Mouse (Mus musculus): ENCODE measurements around the gene Tdrkh.

The Tdrkh gene

GRCm38 (mm10) chr3:94389420-94389819, 23.7 kb upstream of the Tdrkh start:
- DNase-seq (ENCODE audit: low spot score): no peak

- DNase-seq (ENCODE audit: low spot score): no peak
Observed at GRCm38 (mm10) chr3:94391001-94391400, 22.1 kb upstream of the Tdrkh start.

GRCm38 (mm10) chr3:94392128-94392527, 20.9 kb upstream of the Tdrkh start:
- DNase-seq (ENCODE audit: low spot score): no peak

- no peak for DNase-seq (ENCODE audit: low spot score)
Observed at GRCm38 (mm10) chr3:94393049-94393448, 20.0 kb upstream of the Tdrkh start.

GRCm38 (mm10) chr3:94396336-94396735, 16.7 kb upstream of the Tdrkh start:
- DNase-seq (ENCODE audit: low spot score): no peak

GRCm38 (mm10) chr3:94396851-94397250, 16.2 kb upstream of the Tdrkh start:
- DNase-seq (ENCODE audit: low spot score): no peak

GRCm38 (mm10) chr3:94398217-94398616, 14.9 kb upstream of the Tdrkh start, which contains the start of gene Lingo4:
Lingo4 (plus strand) TSS chr3:94398517.
- no peak for DNase-seq (ENCODE audit: low spot score)

- DNase-seq (ENCODE audit: low spot score): peak; percentile 65
Observed at GRCm38 (mm10) chr3:94398943-94399481, 14.1 kb upstream of the Tdrkh start.

- peak; percentile 69 for DNase-seq (ENCODE audit: low spot score)
Observed at GRCm38 (mm10) chr3:94399663-94400310, 13.3 kb upstream of the Tdrkh start.

- no peak for DNase-seq (ENCODE audit: low spot score)
Observed at GRCm38 (mm10) chr3:94402451-94402850, 10.6 kb upstream of the Tdrkh start.

- peak; percentile 10 for DNase-seq (ENCODE audit: low spot score)
Observed at GRCm38 (mm10) chr3:94404366-94405054, 8.6 kb upstream of the Tdrkh start.

- no peak for DNase-seq (ENCODE audit: low spot score)
Observed at GRCm38 (mm10) chr3:94405561-94405960, 7.5 kb upstream of the Tdrkh start.

GRCm38 (mm10) chr3:94412530-94412929, 543 bp upstream of the Tdrkh start:
- DNase-seq (ENCODE audit: low spot score): peak; percentile 11

GRCm38 (mm10) chr3:94430980-94431379, 17.9 kb downstream of the Tdrkh start:
- DNase-seq (ENCODE audit: low spot score): no peak

GRCm38 (mm10) chr3:94434305-94434704, 21.2 kb downstream of the Tdrkh start:
- no peak for DNase-seq (ENCODE audit: low spot score)

GRCm38 (mm10) chr3:94436420-94436819, 23.3 kb downstream of the Tdrkh start:
- DNase-seq (ENCODE audit: low spot score): no peak

- peak; percentile 48 for DNase-seq (ENCODE audit: low spot score)
Observed at GRCm38 (mm10) chr3:94441182-94441581, 28.1 kb downstream of the Tdrkh start.

GRCm38 (mm10) chr3:94442951-94443596, 30.0 kb downstream of the Tdrkh start, which contains the start of gene Mrpl9:
Mrpl9 (plus strand) TSS chr3:94443318.
- peak; percentile 94 for DNase-seq (ENCODE audit: low spot score)

- no peak for DNase-seq (ENCODE audit: low spot score)
Observed at GRCm38 (mm10) chr3:94443597-94443964, 30.5 kb downstream of the Tdrkh start, which contains the start of gene Oaz3. Oaz3 (minus strand) TSS chr3:94443915.

GRCm38 (mm10) chr3:94449377-94449776, 36.3 kb downstream of the Tdrkh start:
- DNase-seq (ENCODE audit: low spot score): no peak

GRCm38 (mm10) chr3:94456529-94457000, 43.5 kb downstream of the Tdrkh start:
- DNase-seq (ENCODE audit: low spot score): peak; percentile 98

- no peak for DNase-seq (ENCODE audit: low spot score)
Observed at GRCm38 (mm10) chr3:94457055-94457454, 44.0 kb downstream of the Tdrkh start.

GRCm38 (mm10) chr3:94459834-94460233, 46.8 kb downstream of the Tdrkh start:
- no peak for DNase-seq (ENCODE audit: low spot score)
